ENCODE assay signal across 9 mouse cellular contexts in the genomic region with DNA sequence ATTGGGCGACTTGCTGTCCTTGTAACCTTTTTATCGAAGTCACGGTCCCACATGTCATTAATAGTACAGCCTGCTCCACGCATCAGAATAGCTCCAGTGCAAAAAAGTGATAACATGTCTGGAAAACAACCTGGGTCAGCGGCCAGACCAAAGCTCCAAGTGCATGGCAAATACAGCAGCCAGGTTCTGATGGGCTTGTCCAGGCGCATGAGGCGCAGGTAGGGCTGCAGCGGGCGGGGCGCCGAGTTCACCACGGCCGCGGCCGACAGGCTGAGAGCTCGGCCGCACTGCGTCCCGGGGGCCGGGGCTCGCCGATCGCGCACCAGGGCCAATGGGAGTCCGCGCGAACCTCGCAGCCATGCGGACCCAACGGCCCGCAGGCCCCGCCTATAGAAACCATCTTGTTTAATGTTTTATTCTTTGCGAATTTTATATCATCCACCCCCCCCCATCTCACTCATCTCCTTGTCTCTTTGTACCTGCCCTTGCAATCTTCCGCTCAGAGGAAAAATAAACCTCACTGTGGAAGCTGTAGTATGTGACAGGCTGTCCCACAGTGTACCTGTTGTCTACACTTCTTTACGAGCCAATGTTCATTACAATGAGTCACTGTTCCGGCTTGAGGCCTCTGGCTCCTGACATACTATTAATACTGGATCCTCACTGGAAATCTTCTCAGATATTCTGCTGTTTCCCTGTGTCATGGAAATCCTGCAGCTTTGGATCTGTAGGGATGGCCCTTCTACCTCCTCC. TPM values are rescaled to one million over a fixed set of nuclear protein-coding genes. Genes with fewer than 3 reads are reported as not detected.
DNase-seq lines count a peak whose midpoint lies in the region; ATAC-seq lines count a peak whose summit lies in the region.
"Had no signal": no experiment of that assay in that cellular context is flagged by ENCODE, and none has a peak within 500 bp of the region (broad histone marks: within the 10 kb centered on the region; RNA-seq: fewer than 3 reads in every experiment).

No protein-coding gene starts in this region.

- DNase-seq in liver, embryonic 11.5 days (ENCODE audit: low spot score), result peak; percentile 30
- no peak for DNase-seq in liver
- no peak for DNase-seq in urinary bladder, postnatal 14 days (ENCODE audit: low spot score)
- DNase-seq in adrenal gland, postnatal 4 days (ENCODE audit: low spot score in 2 of 2), result no peak
- DNase-seq: cerebellum, postnatal 14 days had no signal

- no peaks in the 10 kb centered on the region for H3K36me3 ChIP-seq in liver, embryonic 11.5 days (ENCODE audit: control insufficient read depth, insufficient read depth, low read length)
- no peaks in the 10 kb centered on the region for H3K36me3 ChIP-seq in forebrain, embryonic 12.5 days (replicated peaks)
- no peaks in the 10 kb centered on the region for H3K36me3 ChIP-seq in limb, embryonic 13.5 days
- H3K36me3 ChIP-seq in stomach, embryonic 14.5 days (ENCODE audit: control insufficient read depth, insufficient read depth, low read length), result no peaks in the 10 kb centered on the region

- peak overlapping the region; percentile 46 for H3K4me2 ChIP-seq in liver, embryonic 11.5 days
- peak overlapping the region; percentile 38 for H3K4me2 ChIP-seq in forebrain, embryonic 12.5 days
- H3K4me2 ChIP-seq in limb, embryonic 13.5 days (replicated peaks), result peak overlapping the region; percentile 56
- H3K4me2 ChIP-seq in stomach, embryonic 14.5 days (replicated peaks; ENCODE audit: low read depth, low read length), result peak overlapping the region; percentile 32

- no peak; the same call in 1 of the 2 replicates for ATAC-seq in liver, embryonic 11.5 days (replicated peaks; ENCODE audit: low FRiP score)
- 0 out of 2 replicates have a peak, but pooled peaks have one; percentile 51 for ATAC-seq in forebrain, embryonic 12.5 days (ENCODE audit: low FRiP score)
- peak; percentile 11; the same call in 1 of the 2 replicates for ATAC-seq in limb, embryonic 13.5 days (ENCODE audit: low FRiP score, low read depth)
- no peak for ATAC-seq in stomach, embryonic 14.5 days (ENCODE audit: insufficient number of reproducible peaks, insufficient read depth, low FRiP score, low read depth)
- no peak for ATAC-seq in granulocyte monocyte progenitor cell, adult 5-6 weeks (replicated peaks; ENCODE audit: poor library complexity, severe bottlenecking)

- H3K27me3 ChIP-seq in liver, embryonic 11.5 days (replicated peaks; ENCODE audit: control insufficient read depth, insufficient read depth, low read length), result no peaks in the 10 kb centered on the region
- no peaks in the 10 kb centered on the region for H3K27me3 ChIP-seq in forebrain, embryonic 12.5 days
- H3K27me3 ChIP-seq in limb, embryonic 13.5 days, result no peaks in the 10 kb centered on the region
- no peaks in the 10 kb centered on the region for H3K27me3 ChIP-seq in stomach, embryonic 14.5 days (ENCODE audit: control insufficient read depth, insufficient read depth, low read length)

- H3K4me1 ChIP-seq in liver, embryonic 11.5 days (replicated peaks; ENCODE audit: control insufficient read depth, insufficient read depth, low read length), result no peaks in the 10 kb centered on the region
- no peaks in the 10 kb centered on the region for H3K4me1 ChIP-seq in forebrain, embryonic 12.5 days
- no peaks in the 10 kb centered on the region for H3K4me1 ChIP-seq in limb, embryonic 13.5 days
- no peaks in the 10 kb centered on the region for H3K4me1 ChIP-seq in stomach, embryonic 14.5 days (ENCODE audit: control insufficient read depth, insufficient read depth, low read length)

- H3K27ac ChIP-seq in liver, embryonic 11.5 days (ENCODE audit: low read depth, low read length), result no peak overlapping the region
- H3K27ac ChIP-seq in forebrain, embryonic 12.5 days, result no peak overlapping the region
- H3K27ac ChIP-seq in limb, embryonic 13.5 days, result no peak overlapping the region
- H3K27ac ChIP-seq in stomach, embryonic 14.5 days (ENCODE audit: low read length), result no peak overlapping the region

- H3K4me3 ChIP-seq in liver, embryonic 11.5 days (ENCODE audit: low read depth, low read length), result no peak overlapping the region
- H3K4me3 ChIP-seq in forebrain, embryonic 12.5 days (replicated peaks), result peak overlapping the region; percentile 14; the same call in 1 of the 2 replicates
- H3K4me3 ChIP-seq in limb, embryonic 13.5 days, result peak overlapping the region; percentile 12; the same call in 1 of the 2 replicates
- H3K4me3 ChIP-seq in stomach, embryonic 14.5 days (ENCODE audit: low read depth, low read length), result no peak overlapping the region

- no peaks in the 10 kb centered on the region for H3K9me3 ChIP-seq in liver, embryonic 11.5 days (ENCODE audit: control insufficient read depth, low read length)
- no peaks in the 10 kb centered on the region for H3K9me3 ChIP-seq in forebrain, embryonic 12.5 days
- peaks cover 7% of the 10 kb centered on the region; the same call in 1 of the 2 replicates for H3K9me3 ChIP-seq in limb, embryonic 13.5 days
- H3K9me3 ChIP-seq in stomach, embryonic 14.5 days (ENCODE audit: control insufficient read depth, low read depth, low read length), result no peaks in the 10 kb centered on the region

- WGBS in liver, embryonic 11.5 days, result 54% methylated on average over 36 of the region's 36 CpGs
- WGBS in forebrain, embryonic 12.5 days, result 52% methylated on average over 36 of the region's 36 CpGs
- WGBS in limb, embryonic 13.5 days, result 49% methylated on average over 36 of the region's 36 CpGs
- 45% methylated on average over 36 of the region's 36 CpGs for WGBS in stomach, embryonic 14.5 days

- no peak overlapping the region for H3K9ac ChIP-seq in liver, embryonic 11.5 days (ENCODE audit: low read depth, low read length)
- no peak overlapping the region for H3K9ac ChIP-seq in forebrain, embryonic 12.5 days
- H3K9ac ChIP-seq in limb, embryonic 13.5 days, result 0 out of 2 replicates have a peak overlapping the region, but pooled peaks have one; percentile 25
- H3K9ac ChIP-seq in stomach, embryonic 14.5 days (replicated peaks; ENCODE audit: low read depth, low read length), result no peak overlapping the region

RNA-seq across cellular contexts. Expression of a gene that starts 19.0 kb away (rescaled TPM):
- 31.2 and 32.9 TPM in 2 replicates for polyA plus RNA-seq in liver, embryonic 11.5 days (2014; fragmentation: Nextera tagmentation; extraction: Ambion mirVana)
- polyA plus RNA-seq in forebrain, embryonic 12.5 days (2016; fragmentation: Nextera tagmentation; extraction: Ambion mirVana), result 63.2 and 72.4 TPM in 2 replicates
- 40.4 and 42.2 TPM in 2 replicates for polyA plus RNA-seq in limb, embryonic 13.5 days (2015; fragmentation: Nextera tagmentation; extraction: Ambion mirVana)
- 49.9 and 59.3 TPM in 2 replicates for polyA plus RNA-seq in stomach, embryonic 14.5 days (2014; fragmentation: Nextera tagmentation; extraction: Ambion mirVana)
- total RNA-seq in adrenal gland, postnatal 4 days (2021), result 100 to 1,000 TPM; 119 to 123 TPM
- total RNA-seq in granulocyte monocyte progenitor cell, adult 5-6 weeks (2014; fragmentation: Nextera tagmentation), result 94.1 and 126 TPM in 2 replicates
- total RNA-seq in granulocyte monocyte progenitor cell, adult 5-6 weeks (2017), result 32.3 and 43.4 TPM in 2 replicates

Comparison
In these comparisons a context has a peak if more than half of its experiments do, and no peak if none do; other contexts are left out.
1. ATAC-seq: peak in forebrain, embryonic 12.5 days (single experiment) and limb, embryonic 13.5 days (single experiment); none in liver, embryonic 11.5 days (single experiment), stomach, embryonic 14.5 days (single experiment) and granulocyte monocyte progenitor cell, adult 5-6 weeks (single experiment).
2. H3K4me3 ChIP-seq: peak in forebrain, embryonic 12.5 days (single experiment) and limb, embryonic 13.5 days (single experiment); none in liver, embryonic 11.5 days (single experiment) and stomach, embryonic 14.5 days (single experiment).
3. Peak in every context shown above with its lines, with median percentiles within 50 percentile points of each other: H3K4me2 ChIP-seq.